In the genomic region with DNA sequence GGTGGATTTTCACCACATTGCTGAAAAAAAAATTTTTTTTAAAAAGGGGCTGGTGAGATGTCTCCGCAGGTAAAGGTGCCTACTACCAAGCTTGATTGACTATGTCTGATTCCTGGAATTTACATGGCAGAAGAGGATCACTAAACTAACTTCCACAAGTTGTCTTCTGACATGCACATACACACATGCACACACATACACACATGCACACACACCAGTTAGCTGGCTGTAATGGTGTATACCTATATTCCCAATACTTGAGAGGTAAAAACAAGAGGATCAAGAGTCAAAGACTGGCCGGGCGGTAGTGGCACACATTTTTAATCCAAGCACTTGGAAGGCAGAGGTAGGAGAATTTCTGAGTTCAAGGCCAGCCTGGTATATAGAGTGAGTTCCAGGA, we compare ENCODE assay signal across 20 mouse cellular contexts. TPM values are rescaled to one million over a fixed set of nuclear protein-coding genes. Genes with fewer than 3 reads are reported as not detected.
DNase-seq lines count a peak whose midpoint lies in the region; ATAC-seq and TF ChIP-seq lines count a peak whose summit lies in the region.
"Had no signal": no experiment of that assay in that cellular context is flagged by ENCODE, and none has a peak within 500 bp of the region (broad histone marks: within the 10 kb centered on the region; RNA-seq: fewer than 3 reads in every experiment).

No protein-coding gene starts in this region.

- ATAC-seq in intestine, embryonic 15.5 days: no peak
- ATAC-seq in intestine, postnatal 0 days: no peak
- no peak for ATAC-seq in liver, embryonic 14.5 days (ENCODE audit: insufficient read depth)
- no peak for ATAC-seq in monocyte, adult 5-6 weeks (replicated peaks; ENCODE audit: insufficient number of reproducible peaks, low FRiP score, low TSS enrichment, poor library complexity, severe bottlenecking)
- ATAC-seq: CD4-positive, CD25-positive, alpha-beta regulatory T cell, adult 4 months; forebrain, embryonic 15.5 days had no signal

- H3K9me3 ChIP-seq in intestine, embryonic 15.5 days: no peaks in the 10 kb centered on the region
- no peaks in the 10 kb centered on the region for H3K9me3 ChIP-seq in intestine, postnatal 0 days (ENCODE audit: control insufficient read depth)
- H3K9me3 ChIP-seq in MEL (replicated peaks; ENCODE audit: insufficient read depth, low read length): no peaks in the 10 kb centered on the region
- H3K9me3 ChIP-seq in liver, embryonic 14.5 days (ENCODE audit: control insufficient read depth, low read length): no peaks in the 10 kb centered on the region
- H3K9me3 ChIP-seq: embryonic facial prominence, embryonic 12.5 days; forebrain, embryonic 15.5 days; G1E; heart, embryonic 12.5 days; hindbrain, embryonic 10.5 days had no signal

- no peaks in the 10 kb centered on the region for H3K36me3 ChIP-seq in intestine, embryonic 15.5 days
- H3K36me3 ChIP-seq in intestine, postnatal 0 days (ENCODE audit: control insufficient read depth, insufficient read depth): no peaks in the 10 kb centered on the region
- H3K36me3 ChIP-seq in MEL (ENCODE audit: control insufficient read depth in 1 of 2, insufficient read depth in 2 of 2, low read length in 2 of 2): peaks cover 0 to 61% of the 10 kb centered on the region in 2 experiments; a peak in 2 of 4 replicates
- H3K36me3 ChIP-seq in liver, embryonic 14.5 days (replicated peaks; ENCODE audit: control insufficient read depth, insufficient read depth, low read depth): no peaks in the 10 kb centered on the region
- H3K36me3 ChIP-seq in small intestine, adult 2 months (ENCODE audit: control insufficient read depth, insufficient read depth, low read length): no peaks in the 10 kb centered on the region
- H3K36me3 ChIP-seq: embryonic facial prominence, embryonic 12.5 days; forebrain, embryonic 15.5 days; heart, embryonic 12.5 days; hindbrain, embryonic 10.5 days had no signal

- 91% methylated on average over 3 of the region's 3 CpGs for WGBS in intestine, embryonic 15.5 days
- WGBS in intestine, postnatal 0 days: 84% methylated on average over 3 of the region's 3 CpGs
- 82% methylated on average over 3 of the region's 3 CpGs for WGBS in liver, embryonic 14.5 days (ENCODE audit: insufficient replicate concordance)
- 86% methylated on average over 3 of the region's 3 CpGs for WGBS in small intestine, adult 2 months

- peaks cover 9% of the 10 kb centered on the region for H3K79me2 ChIP-seq in MEL (ENCODE audit: control insufficient read depth, insufficient read depth, low read length, poor library complexity)

- no peak overlapping the region for H3K9ac ChIP-seq in intestine, embryonic 15.5 days
- H3K9ac ChIP-seq in intestine, postnatal 0 days (ENCODE audit: low read depth, low read length): no peak overlapping the region
- H3K9ac ChIP-seq in MEL (ENCODE audit: control insufficient read depth, low read depth, low read length, poor library complexity, severe bottlenecking): peak overlapping the region; percentile 57
- H3K9ac ChIP-seq in liver, embryonic 14.5 days (replicated peaks): no peak overlapping the region
- H3K9ac ChIP-seq: embryonic facial prominence, embryonic 12.5 days; forebrain, embryonic 15.5 days; heart, embryonic 12.5 days; hindbrain, embryonic 14.5 days had no signal

- TF ChIP-seq POLR2A in MEL (IDR thresholded peaks at IDR 0.05; ENCODE audit: control insufficient read depth in 1 of 2, insufficient read depth in 1 of 2, low read depth in 1 of 2, low read length in 2 of 2, poor library complexity in 1 of 2): no peak
- TF ChIP-seq POLR2A in small intestine, adult 2 months (IDR thresholded peaks at IDR 0.05; ENCODE audit: low read depth, low read length): no peak

- TF ChIP-seq EP300 in MEL (IDR thresholded peaks at IDR 0.05; ENCODE audit: low read depth in 1 of 2, low read length in 2 of 2): no peak
- no peak for TF ChIP-seq EP300 in liver, embryonic 14.5 days (IDR thresholded peaks at IDR 0.05; ENCODE audit: low read depth)

- TF ChIP-seq CTCF in intestine, postnatal 0 days (IDR thresholded peaks at IDR 0.05; ENCODE audit: low read depth): no peak
- TF ChIP-seq CTCF in MEL (IDR thresholded peaks at IDR 0.05 in 2 of 3, conservative IDR thresholded peaks at IDR 0.05 in 1 of 3; ENCODE audit: control insufficient read depth in 1 of 3, insufficient read depth in 1 of 3, low read depth in 2 of 3, low read length in 3 of 3, poor library complexity in 1 of 3, severe bottlenecking in 1 of 3): no peak
- TF ChIP-seq CTCF in liver, embryonic 14.5 days (IDR thresholded peaks at IDR 0.05; ENCODE audit: low read depth): no peak
- no peak for TF ChIP-seq CTCF in small intestine, adult 2 months (IDR thresholded peaks at IDR 0.05; ENCODE audit: extremely low read depth, insufficient read length, insufficient replicate concordance, low read depth, low read length)

- peaks cover 8% of the 10 kb centered on the region; the same call in 1 of the 2 replicates for H3K4me1 ChIP-seq in intestine, embryonic 15.5 days (replicated peaks)
- H3K4me1 ChIP-seq in intestine, postnatal 0 days (replicated peaks; ENCODE audit: control insufficient read depth, insufficient read depth, low read length): no peaks in the 10 kb centered on the region; the same call in 1 of the 2 replicates
- peaks cover 37 to 58% of the 10 kb centered on the region in 2 experiments for H3K4me1 ChIP-seq in MEL (ENCODE audit: control insufficient read depth in 1 of 2, insufficient read depth in 2 of 2, low read length in 2 of 2)
- peaks cover 54 to 65% of the 10 kb centered on the region in 2 experiments for H3K4me1 ChIP-seq in liver, embryonic 14.5 days (replicated peaks; ENCODE audit: control insufficient read depth in 2 of 2, insufficient read depth in 2 of 2, low read length in 1 of 2)
- peaks cover 18% of the 10 kb centered on the region; the same call in 1 of the 2 replicates for H3K4me1 ChIP-seq in small intestine, adult 2 months (ENCODE audit: control insufficient read depth, insufficient read depth, insufficient read length, low read length)

- H3K4me3 ChIP-seq in intestine, embryonic 15.5 days (replicated peaks): no peak overlapping the region
- no peak overlapping the region for H3K4me3 ChIP-seq in intestine, postnatal 0 days (ENCODE audit: low read depth, low read length)
- H3K4me3 ChIP-seq in MEL (ENCODE audit: control insufficient read depth in 1 of 2, insufficient read depth in 1 of 2, low read depth in 2 of 2, low read length in 2 of 2): peak overlapping the region; percentile 31 to 47; a peak in 2 of 4 replicates
- H3K4me3 ChIP-seq in liver, embryonic 14.5 days (ENCODE audit: insufficient read depth in 1 of 2, low read depth in 2 of 2, low read length in 2 of 2): no peak overlapping the region
- no peak overlapping the region for H3K4me3 ChIP-seq in small intestine, adult 2 months (ENCODE audit: low read depth, low read length)
- H3K4me3 ChIP-seq: embryonic facial prominence, embryonic 12.5 days; forebrain, embryonic 15.5 days; heart, embryonic 12.5 days; hindbrain, embryonic 10.5 days had no signal

- DNase-seq in MEL (ENCODE audit: low read depth, low spot score): peak; percentile 54
- DNase-seq in liver, embryonic 14.5 days (ENCODE audit: low read depth in 3 of 3, low spot score in 3 of 3): no peak
- DNase-seq in neural tube, embryonic 10.5 days (ENCODE audit: extremely low spot score, low spot score): no peak
- DNase-seq: adrenal gland, postnatal 10 days; B cell, adult 2 months; cerebellum, adult 11 months; cerebellum, adult 9-10 months; cerebellum, postnatal 25 days; gastrocnemius, postnatal 14 days had no signal

- TF ChIP-seq RAD21 in MEL (IDR thresholded peaks at IDR 0.05; ENCODE audit: low read depth, low read length): no peak

- no peaks in the 10 kb centered on the region for H3K27me3 ChIP-seq in intestine, embryonic 15.5 days (replicated peaks)
- H3K27me3 ChIP-seq in intestine, postnatal 0 days (replicated peaks; ENCODE audit: control insufficient read depth, insufficient read depth, low read length): no peaks in the 10 kb centered on the region
- H3K27me3 ChIP-seq in MEL (ENCODE audit: control insufficient read depth in 1 of 2, insufficient read depth in 2 of 2, low read length in 2 of 2): no peaks in the 10 kb centered on the region
- H3K27me3 ChIP-seq in liver, embryonic 14.5 days (ENCODE audit: control insufficient read depth, insufficient read depth, low read length): no peaks in the 10 kb centered on the region
- no peaks in the 10 kb centered on the region for H3K27me3 ChIP-seq in small intestine, adult 2 months (ENCODE audit: control insufficient read depth, insufficient read depth, low read length)
- H3K27me3 ChIP-seq: embryonic facial prominence, embryonic 12.5 days; forebrain, embryonic 15.5 days; heart, embryonic 12.5 days had no signal

- 0 out of 2 replicates have a peak overlapping the region, but pooled peaks have one; percentile 24 for H3K4me2 ChIP-seq in intestine, embryonic 15.5 days (replicated peaks)
- no peak overlapping the region for H3K4me2 ChIP-seq in intestine, postnatal 0 days (replicated peaks; ENCODE audit: low read depth)
- peak overlapping the region; percentile 59 for H3K4me2 ChIP-seq in liver, embryonic 14.5 days (ENCODE audit: low read depth)
- H3K4me2 ChIP-seq: embryonic facial prominence, embryonic 12.5 days; forebrain, embryonic 15.5 days; heart, embryonic 12.5 days; hindbrain, embryonic 14.5 days had no signal

- peak overlapping the region; percentile 63 for H3K27ac ChIP-seq in intestine, embryonic 15.5 days
- H3K27ac ChIP-seq in intestine, postnatal 0 days (ENCODE audit: low read depth, low read length): no peak overlapping the region
- H3K27ac ChIP-seq in MEL (ENCODE audit: control insufficient read depth, low read depth, low read length): peak overlapping the region; percentile 94
- H3K27ac ChIP-seq in liver, embryonic 14.5 days: peak overlapping the region; percentile 94; the same call in 1 of the 2 replicates
- H3K27ac ChIP-seq in small intestine, adult 2 months (ENCODE audit: insufficient read depth, low read depth, low read length): peak overlapping the region; percentile 83
- H3K27ac ChIP-seq: embryonic facial prominence, embryonic 12.5 days; forebrain, embryonic 15.5 days; hindbrain, embryonic 10.5 days; hindbrain, embryonic 14.5 days had no signal

RNA-seq across cellular contexts. Expression of gene Frat2, which starts 8.2 kb away (rescaled TPM):
- 10.5 and 10.7 TPM in 2 replicates for polyA plus RNA-seq in intestine, embryonic 15.5 days (2015; fragmentation: Nextera tagmentation; extraction: Ambion mirVana)
- polyA plus RNA-seq in intestine, postnatal 0 days (2015; fragmentation: Nextera tagmentation; extraction: Ambion mirVana): 3.8 and 4.5 TPM in 2 replicates
- 55.6 and 58.2 TPM in 2 replicates for total RNA-seq in MEL (2012; rRNA removed)
- polyA plus RNA-seq in MEL (2012; ENCODE audit: insufficient read depth in 1 of 2, insufficient read length in 2 of 2, low read depth in 1 of 2, low replicate concordance in 2 of 2, missing spikeins in 1 of 2): 100 to 1,000 TPM in 1 of 2 experiments, not detected in 1; 110 TPM
- polyA plus RNA-seq in liver, embryonic 14.5 days (2012; rRNA removed): 5.2 and 5.4 TPM in 2 replicates
- 2.9 and 3.4 TPM in 2 replicates for polyA plus RNA-seq in liver, embryonic 14.5 days (2014; fragmentation: Nextera tagmentation; extraction: Ambion mirVana)
- polyA plus RNA-seq in small intestine, adult 2 months (2012; rRNA removed): 13.7 and 62.2 TPM in 2 replicates
- total RNA-seq in monocyte, adult 5-6 weeks (2017): 14.4 to 39.3 TPM (median 21.5 TPM) in 3 replicates

RNA-seq across cellular contexts. Expression of gene Frat1, which starts 9.9 kb away (rescaled TPM):
- polyA plus RNA-seq in intestine, embryonic 15.5 days (2015; fragmentation: Nextera tagmentation; extraction: Ambion mirVana): 12.8 and 13.5 TPM in 2 replicates
- polyA plus RNA-seq in intestine, postnatal 0 days (2015; fragmentation: Nextera tagmentation; extraction: Ambion mirVana): 6.4 and 8.3 TPM in 2 replicates
- 26.7 and 36.0 TPM in 2 replicates for total RNA-seq in MEL (2012; rRNA removed)
- polyA plus RNA-seq in MEL (2012; ENCODE audit: insufficient read depth in 1 of 2, insufficient read length in 2 of 2, low read depth in 1 of 2, low replicate concordance in 2 of 2, missing spikeins in 1 of 2): 10 to 100 TPM in 1 of 2 experiments, not detected in 1; 31.5 TPM
- 3.0 and 3.4 TPM in 2 replicates for polyA plus RNA-seq in liver, embryonic 14.5 days (2012; rRNA removed)
- 9.9 and 10.2 TPM in 2 replicates for polyA plus RNA-seq in liver, embryonic 14.5 days (2014; fragmentation: Nextera tagmentation; extraction: Ambion mirVana)
- 8.1 and 29.1 TPM in 2 replicates for polyA plus RNA-seq in small intestine, adult 2 months (2012; rRNA removed)
- 21.9 to 24.9 TPM (median 22.4 TPM) in 3 replicates for total RNA-seq in monocyte, adult 5-6 weeks (2017)

RNA-seq across cellular contexts. Expression of gene Arhgap19, which starts 37.8 kb away (rescaled TPM):
- 18.4 and 19.4 TPM in 2 replicates for polyA plus RNA-seq in intestine, embryonic 15.5 days (2015; fragmentation: Nextera tagmentation; extraction: Ambion mirVana)
- 3.5 TPM in 2 replicates for polyA plus RNA-seq in intestine, postnatal 0 days (2015; fragmentation: Nextera tagmentation; extraction: Ambion mirVana)
- total RNA-seq in MEL (2012; rRNA removed): 47.5 and 53.9 TPM in 2 replicates
- polyA plus RNA-seq in MEL (2012; ENCODE audit: insufficient read depth in 1 of 2, insufficient read length in 2 of 2, low read depth in 1 of 2, low replicate concordance in 2 of 2, missing spikeins in 1 of 2): 10 to 100 TPM in 1 of 2 experiments, not detected in 1; 67.9 TPM
- polyA plus RNA-seq in liver, embryonic 14.5 days (2012; rRNA removed): 16.8 and 21.8 TPM in 2 replicates
- polyA plus RNA-seq in liver, embryonic 14.5 days (2014; fragmentation: Nextera tagmentation; extraction: Ambion mirVana): 29.5 and 30.0 TPM in 2 replicates
- 0.71 and 2.1 TPM in 2 replicates for polyA plus RNA-seq in small intestine, adult 2 months (2012; rRNA removed)
- 1.1 to 2.3 TPM (median 1.9 TPM) in 3 replicates for total RNA-seq in monocyte, adult 5-6 weeks (2017)

RNA-seq across cellular contexts. Expression of gene Rrp12, which starts 56.3 kb away (rescaled TPM):
- polyA plus RNA-seq in intestine, embryonic 15.5 days (2015; fragmentation: Nextera tagmentation; extraction: Ambion mirVana): 17.6 and 18.1 TPM in 2 replicates
- 4.7 and 5.0 TPM in 2 replicates for polyA plus RNA-seq in intestine, postnatal 0 days (2015; fragmentation: Nextera tagmentation; extraction: Ambion mirVana)
- total RNA-seq in MEL (2012; rRNA removed): 93.8 and 106 TPM in 2 replicates
- 100 to 1,000 TPM in 1 of 2 experiments, 10 to 100 TPM in 1; 44.5 to 134 TPM for polyA plus RNA-seq in MEL (2012; ENCODE audit: insufficient read depth in 1 of 2, insufficient read length in 2 of 2, low read depth in 1 of 2, low replicate concordance in 2 of 2, missing spikeins in 1 of 2)
- 4.8 and 6.0 TPM in 2 replicates for polyA plus RNA-seq in liver, embryonic 14.5 days (2012; rRNA removed)
- polyA plus RNA-seq in liver, embryonic 14.5 days (2014; fragmentation: Nextera tagmentation; extraction: Ambion mirVana): 5.0 and 7.4 TPM in 2 replicates
- 2.4 and 3.0 TPM in 2 replicates for polyA plus RNA-seq in small intestine, adult 2 months (2012; rRNA removed)
- total RNA-seq in monocyte, adult 5-6 weeks (2017): 5.1 to 7.7 TPM (median 7.6 TPM) in 3 replicates

Comparison
In these comparisons a context has a peak if more than half of its experiments do, and no peak if none do; other contexts are left out.
1. H3K4me3 ChIP-seq: peak in MEL (2 of 2); none in intestine, embryonic 15.5 days (single experiment), intestine, postnatal 0 days (single experiment), liver, embryonic 14.5 days (0 of 2) and small intestine, adult 2 months (single experiment).